Mouse (Mus musculus): ENCODE data around the gene Otud3. TPM values are rescaled to one million over a fixed set of nuclear protein-coding genes. Genes with fewer than 3 reads are reported as not detected.
A peak's percentile ranks its signal among the peaks of the same experiment; 100 is the strongest.
"Not testable (repeated sequence)": the region's sequence is repeated elsewhere in the genome, so short reads cannot be mapped to it uniquely, and the experiment has no call there.

The Otud3 gene
- total RNA-seq, 2 experiments from 2014 or later, result 7.3 to 8.9 TPM

GRCm38 (mm10) chr4:138905624-138906337 is 8.0 kb downstream of the Otud3 start:
- intact Hi-C loops (cut with DNase I; ENCODE audit: low total_unique reads), result no loop called here
- no peak for DNase-seq

DNA sequence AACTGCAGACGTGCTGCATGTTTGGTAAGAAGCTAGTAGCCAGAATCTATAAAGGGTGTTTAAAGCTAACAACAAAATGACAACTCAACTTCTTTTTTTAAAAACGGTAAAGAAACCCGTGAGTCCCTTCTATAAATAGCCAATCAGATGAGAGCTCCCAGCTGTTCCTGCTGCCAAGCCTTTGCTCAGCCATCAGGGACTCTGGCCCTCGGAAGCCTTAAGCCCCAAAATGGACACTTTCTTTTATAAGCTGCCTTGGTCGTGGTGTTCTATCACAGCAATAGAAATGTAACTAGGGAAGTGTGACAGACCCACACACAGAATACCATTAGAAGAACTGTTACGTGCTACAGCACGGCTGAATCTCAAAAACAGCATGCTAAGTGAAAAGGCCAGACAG is 14.4 kb downstream of the Otud3 start:
- no peak for DNase-seq
- intact Hi-C loops (cut with DNase I; ENCODE audit: low total_unique reads), result no loop called here

- intact Hi-C loops (cut with DNase I; ENCODE audit: low total_unique reads); DNase-seq: not testable (repeated sequence)
Measured at GRCm38 (mm10) chr4:138893789-138894188, 20.0 kb downstream of the Otud3 start.

GRCm38 (mm10) chr4:138892655-138893054 is 21.1 kb downstream of the Otud3 start:
- DNase-seq, result no peak
- intact Hi-C loops (cut with DNase I; ENCODE audit: low total_unique reads), result no loop called here

- peak; percentile 31 for DNase-seq
- intact Hi-C loops (cut with DNase I; ENCODE audit: low total_unique reads), result no loop called here
Measured at GRCm38 (mm10) chr4:138889635-138890034, 24.1 kb downstream of the Otud3 start.

DNA sequence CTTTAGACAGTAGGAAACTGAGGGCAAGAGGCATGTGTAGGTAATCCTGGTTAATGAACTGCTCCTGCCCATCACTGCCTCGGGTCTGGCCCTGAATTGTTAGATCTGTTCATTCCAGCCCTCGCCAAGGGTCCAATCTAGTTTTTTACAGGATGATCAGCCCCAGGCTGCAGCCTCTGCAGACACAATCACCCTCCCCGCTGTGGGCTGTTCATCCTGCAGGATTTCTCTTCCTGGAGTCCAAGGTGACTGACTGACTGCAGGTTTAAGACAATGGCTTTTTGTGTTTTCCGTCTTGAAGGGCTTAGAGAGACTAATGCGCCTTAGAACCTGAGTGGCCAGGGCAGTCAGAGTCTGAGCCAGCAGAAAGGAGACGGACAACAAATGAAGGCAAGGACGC is 24.6 kb downstream of the Otud3 start:
- intact Hi-C loops (cut with DNase I; ENCODE audit: low total_unique reads), result no loop called here
- DNase-seq, result no peak

DNA sequence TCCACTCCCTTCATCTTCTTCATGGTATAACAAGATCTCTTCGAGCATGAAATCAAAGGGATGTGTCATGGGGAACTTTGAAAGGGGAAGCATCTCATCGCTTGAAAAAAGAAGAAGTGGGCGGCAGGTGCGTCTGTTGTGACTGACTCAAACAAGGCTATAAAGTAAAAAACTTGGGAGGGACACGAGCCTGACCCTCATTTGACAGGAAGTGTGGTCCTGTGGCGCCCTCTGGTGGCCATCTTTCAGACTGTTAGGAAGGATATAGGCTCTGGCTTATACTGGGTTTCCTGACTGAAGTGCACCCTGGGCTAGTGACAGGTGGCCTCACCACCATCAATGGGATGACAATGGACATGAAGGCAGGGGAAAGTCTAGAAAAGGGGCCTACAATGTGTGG is 29.5 kb downstream of the Otud3 start:
- intact Hi-C loops (cut with DNase I; ENCODE audit: low total_unique reads), result loop anchor here (1.0 kb wide), 1 partner anchor 17 kb away; no protein-coding TSS in a partner anchor
- DNase-seq, result peak; percentile 83

DNA sequence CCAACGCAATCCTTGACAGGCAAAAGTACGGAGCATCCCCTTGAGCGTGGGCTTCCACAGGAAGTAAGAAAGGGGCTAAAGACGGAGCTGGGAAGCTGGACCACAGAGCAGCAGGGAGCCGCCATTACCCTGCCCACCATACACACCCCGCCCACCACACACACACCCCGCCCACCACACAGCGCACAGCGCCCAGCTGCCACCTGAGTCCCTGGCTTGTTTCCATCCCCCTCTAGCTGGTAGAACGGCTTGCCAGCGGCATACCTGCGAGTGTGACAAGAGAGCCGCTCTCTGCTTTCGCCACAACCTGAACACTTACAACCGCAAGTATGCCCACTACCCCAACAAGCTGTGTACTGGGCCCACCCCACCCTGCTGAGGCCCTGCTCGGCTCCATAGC is 31.6 kb downstream of the Otud3 start:
- no peak for DNase-seq
- intact Hi-C loops (cut with DNase I; ENCODE audit: low total_unique reads), result no loop called here

DNA sequence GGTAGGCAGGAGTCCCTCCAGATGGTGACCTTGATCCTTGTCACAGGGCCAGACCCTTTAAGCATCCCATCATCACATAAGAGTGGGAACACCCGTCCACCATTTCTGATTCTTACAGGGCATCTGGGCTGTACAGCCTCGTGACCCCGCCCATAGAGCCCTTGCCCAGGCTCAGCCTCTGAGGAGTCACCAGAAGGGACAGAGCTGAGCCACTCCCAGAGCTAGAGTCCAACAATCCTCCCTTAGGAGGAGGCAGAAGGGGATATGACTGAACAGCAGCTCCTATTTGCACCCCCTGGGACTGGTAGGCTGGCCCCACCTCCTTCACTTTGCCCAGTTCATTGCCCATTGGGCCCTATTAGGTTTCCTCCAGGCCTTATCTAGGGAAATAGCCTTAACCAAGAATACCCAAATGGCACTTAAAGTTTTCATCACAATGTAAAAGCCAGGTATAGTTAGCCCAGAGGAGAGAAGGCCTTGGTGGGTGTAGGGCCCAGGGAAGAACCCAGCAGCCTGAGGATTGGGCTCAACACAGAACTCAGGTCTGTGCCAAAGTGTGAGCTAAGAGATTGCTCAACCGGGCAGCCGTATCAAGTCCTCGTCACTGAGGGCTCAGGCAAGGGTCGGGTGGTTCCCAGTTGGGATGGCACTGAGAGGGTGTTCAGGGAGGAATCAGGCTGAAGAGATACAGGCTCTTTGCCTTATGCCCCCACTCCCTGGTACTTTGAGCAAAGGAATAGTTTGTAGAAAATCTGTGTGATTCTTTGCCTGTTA is 32.7 kb downstream of the Otud3 start:
- no peak for DNase-seq
- intact Hi-C loops (cut with DNase I; ENCODE audit: low total_unique reads), result no loop called here

- DNase-seq, result no peak
- intact Hi-C loops (cut with DNase I; ENCODE audit: low total_unique reads), result no loop called here
Measured at GRCm38 (mm10) chr4:138879808-138880207, 33.9 kb downstream of the Otud3 start.

DNA sequence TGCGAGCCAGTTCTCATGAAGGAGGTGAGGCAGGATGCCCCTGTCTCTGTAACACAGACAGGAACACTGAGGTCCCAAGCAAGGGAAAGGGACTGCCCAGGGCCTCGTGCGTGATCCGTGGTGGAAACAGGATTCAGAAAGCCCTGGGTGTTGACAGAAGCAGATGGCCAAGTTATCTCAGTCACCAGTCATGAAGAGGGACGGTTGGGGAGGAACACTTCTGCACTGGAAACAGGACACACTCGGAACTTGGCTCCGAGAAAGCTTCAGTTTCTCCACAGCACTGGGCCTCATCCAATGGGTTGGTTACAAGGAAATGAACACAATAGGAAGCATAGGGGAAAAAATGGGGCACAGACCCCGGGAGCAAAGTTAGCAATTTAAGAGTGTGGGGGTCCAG is 35.0 kb downstream of the Otud3 start:
- DNase-seq, result peak; percentile 31
- intact Hi-C loops (cut with DNase I; ENCODE audit: low total_unique reads), result no loop called here

- intact Hi-C loops (cut with DNase I; ENCODE audit: low total_unique reads), result no loop called here
- DNase-seq, result no peak
Measured at GRCm38 (mm10) chr4:138877731-138878130, 36.0 kb downstream of the Otud3 start, which contains the start of gene Pla2g2e. Gene Pla2g2e, plus strand, starts transcription at chr4:138877942.

GRCm38 (mm10) chr4:138875986-138876385 is 37.8 kb downstream of the Otud3 start:
- no peak for DNase-seq
- intact Hi-C loops (cut with DNase I; ENCODE audit: low total_unique reads), result no loop called here

GRCm38 (mm10) chr4:138875275-138875674 is 38.5 kb downstream of the Otud3 start:
- DNase-seq; intact Hi-C loops (cut with DNase I; ENCODE audit: low total_unique reads): not testable (repeated sequence)

DNA sequence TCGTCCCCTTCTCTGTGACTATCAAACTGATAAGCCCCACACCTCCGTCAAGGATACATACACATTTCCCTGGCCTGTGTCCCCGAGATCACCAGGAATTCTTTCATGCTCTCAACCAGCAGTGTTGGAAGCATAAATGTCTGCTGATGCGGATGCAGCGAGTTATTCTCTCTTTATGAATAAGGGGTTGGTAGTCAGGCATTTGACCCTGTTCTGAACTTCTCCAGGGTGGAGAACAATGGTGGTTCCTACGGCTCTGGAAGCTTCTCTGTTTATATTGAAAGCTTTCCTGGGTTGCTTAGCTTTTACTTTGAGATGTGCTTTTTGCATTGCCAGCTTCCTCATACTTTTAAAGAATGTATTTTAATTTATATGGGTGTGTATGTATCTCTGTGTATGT is 39.9 kb downstream of the Otud3 start, which contains the start of gene Gm13030:
Gene Gm13030, minus strand, starts transcription at position 101 of the 400 bp plus-strand sequence.
- intact Hi-C loops (cut with DNase I; ENCODE audit: low total_unique reads), result no loop called here
- DNase-seq, result no peak

DNA sequence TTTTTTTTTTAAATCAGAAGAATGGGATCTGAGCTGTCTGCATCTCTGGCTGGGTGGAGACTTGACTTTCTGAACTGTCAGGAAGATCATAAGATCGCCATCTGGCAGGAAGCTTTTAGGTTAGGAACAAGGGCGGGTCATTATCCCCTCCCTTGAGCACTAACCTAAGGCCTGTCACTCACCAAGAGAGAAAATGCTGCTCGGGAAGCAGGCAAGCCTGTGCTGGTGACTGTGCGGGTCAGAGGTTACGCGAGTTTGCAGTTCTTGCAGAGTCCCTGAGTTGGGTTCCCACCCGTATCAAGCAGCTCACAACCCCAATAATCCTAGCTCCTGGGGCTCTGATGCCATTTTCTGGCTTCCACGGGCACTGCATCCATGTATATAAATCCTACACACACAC is 45.1 kb downstream of the Otud3 start:
- intact Hi-C loops (cut with DNase I; ENCODE audit: low total_unique reads), result no loop called here
- no peak for DNase-seq

DNA sequence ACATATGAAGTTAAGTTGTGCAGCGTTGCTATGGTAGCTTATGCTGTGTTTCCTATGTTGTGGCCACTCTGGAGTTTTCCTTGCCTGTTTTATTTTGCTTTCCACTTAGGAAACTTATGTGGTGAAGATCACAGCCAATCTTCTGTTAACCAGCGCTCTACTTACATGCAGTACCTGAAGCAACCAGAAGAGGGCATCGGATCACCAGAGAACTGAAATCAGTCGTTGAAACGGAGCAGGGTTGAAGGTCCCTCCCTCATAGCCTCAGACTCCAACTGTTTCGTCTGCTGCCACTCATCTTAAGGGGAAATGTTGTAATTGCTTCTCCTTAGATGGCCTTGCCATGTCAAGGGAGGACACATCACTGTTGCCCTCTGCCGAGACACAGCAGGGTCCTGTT is 47.3 kb downstream of the Otud3 start:
- intact Hi-C loops (cut with DNase I; ENCODE audit: low total_unique reads), result no loop called here
- peak; percentile 68 for DNase-seq

DNA sequence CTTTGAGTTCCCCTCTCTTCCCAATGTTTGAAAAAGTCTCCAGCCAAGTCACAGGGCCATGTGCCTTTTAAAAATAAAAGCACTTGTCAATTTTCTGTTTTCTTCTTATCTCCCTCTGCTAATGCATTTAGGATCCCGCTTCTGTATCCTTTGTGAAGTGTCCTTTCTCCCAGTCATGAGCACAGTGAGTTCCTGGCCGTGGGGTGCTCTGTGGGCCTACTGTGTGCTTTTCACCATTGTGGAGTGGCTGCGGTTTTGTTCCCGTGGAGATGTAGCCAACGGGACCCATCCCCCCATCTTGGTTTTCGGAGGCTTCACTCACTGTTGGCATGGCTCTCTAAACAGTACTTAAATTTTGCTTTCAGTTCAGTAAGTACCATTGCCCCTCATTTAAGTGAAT is 47.8 kb downstream of the Otud3 start:
- intact Hi-C loops (cut with DNase I; ENCODE audit: low total_unique reads), result no loop called here
- no peak for DNase-seq

GRCm38 (mm10) chr4:138865092-138865491 is 48.7 kb downstream of the Otud3 start:
- DNase-seq, result no peak
- intact Hi-C loops (cut with DNase I; ENCODE audit: low total_unique reads), result no loop called here

GRCm38 (mm10) chr4:138863344-138863998 is 50.3 kb downstream of the Otud3 start, which contains the start of gene Pla2g5:
Gene Pla2g5, minus strand, starts transcription at chr4:138863482.
- intact Hi-C loops (cut with DNase I; ENCODE audit: low total_unique reads), result no loop called here
- no peak for DNase-seq
